Mouse (Mus musculus) heart, embryonic 13.5 days (tissue): Measurements from ENCODE around the gene Ptges. TPM values are rescaled to one million over a fixed set of nuclear protein-coding genes. Genes with fewer than 3 reads are reported as not detected.
A peak's percentile ranks its signal among the peaks of the same experiment; 100 is the strongest.

Source experiments
- ATAC-seq: fragments of 200-750 bp; cut with Nextera tagmentation; 2 replicates; pipeline ENCODE4 v1.8.0; 2017; ENCODE audit warnings: moderate TSS enrichment; ENCODE audit not compliant: insufficient number of reproducible peaks, low FRiP score, low TSS enrichment; ENCODE audit errors: extremely low read depth
- H3K27ac ChIP-seq: fragments of 300-500 bp; sonication (generic); replicated peaks from 2 replicates; pipeline ENCODE4 v1.5.1; 2015; ENCODE audit warnings: moderate library complexity, mild to moderate bottlenecking, inconsistent platforms
- H3K27me3 ChIP-seq: fragments of 300-500 bp; sonication (generic); replicated peaks from 2 replicates; pipeline ENCODE4 v1.6.1; 2015; ENCODE audit warnings: mild to moderate bottlenecking, inconsistent platforms
- H3K36me3 ChIP-seq: fragments of 300-500 bp; sonication (generic); 2 replicates; pipeline ENCODE4 v1.6.1; 2015; ENCODE audit warnings: mild to moderate bottlenecking, inconsistent platforms
- H3K4me1 ChIP-seq: fragments of 300-500 bp; sonication (generic); 2 replicates; pipeline ENCODE4 v1.6.1; 2015; ENCODE audit warnings: inconsistent platforms
- H3K4me2 ChIP-seq: fragments of 300-500 bp; sonication (generic); 2 replicates; pipeline ENCODE4 v1.6.1; 2015; ENCODE audit warnings: inconsistent platforms, mild to moderate bottlenecking, moderate library complexity
- H3K4me3 ChIP-seq: fragments of 300-500 bp; sonication (generic); 2 replicates; pipeline ENCODE4 v1.5.1; 2015; ENCODE audit warnings: moderate library complexity, mild to moderate bottlenecking, inconsistent platforms
- H3K9ac ChIP-seq: fragments of 300-500 bp; sonication (generic); 2 replicates; pipeline ENCODE4 v1.6.1; 2015; ENCODE audit warnings: inconsistent platforms, mild to moderate bottlenecking, moderate library complexity
- H3K9me3 ChIP-seq: fragments of 300-500 bp; sonication (generic); 2 replicates; pipeline ENCODE4 v1.6.1; 2016; ENCODE audit warnings: inconsistent platforms
- WGBS: fragments of 180-500 bp; shearing (Covaris S2); methylation state at CpG from one replicate; pipeline ENCODE4 v1.1.7; 2015; ENCODE audit warnings: mixed read lengths; 5-methylcytosine and 5-hydroxymethylcytosine counted together
- polyA plus RNA-seq: library from polyadenylated mRNA; unstranded; fragments of >200 nt; fragmentation: Nextera tagmentation; extraction: Ambion mirVana; gene quantifications from 2 replicates; pipeline ENCODE4 v1.2.1, GENCODE M21; 2015

Gene Ptges
- polyA plus RNA-seq, 1 experiment from 2014 or later: 2.3 TPM

GRCm38 (mm10) chr2:30899397-30900069, 30.1 kb downstream of the Ptges start:
- ATAC-seq: no peak

GRCm38 (mm10) chr2:30897291-30897690, 32.4 kb downstream of the Ptges start:
- H3K9me3 ChIP-seq: no peaks in the 10 kb centered on the region
- peaks cover 23% of the 10 kb centered on the region for H3K4me1 ChIP-seq
- H3K36me3 ChIP-seq: no peaks in the 10 kb centered on the region
- WGBS: 29% methylated on average over 6 of the region's 6 CpGs
- no peak; the same call in 1 of the 2 replicates for ATAC-seq
- peaks cover 13% of the 10 kb centered on the region for H3K27me3 ChIP-seq
- no peak overlapping the region for H3K4me3 ChIP-seq
- H3K9ac ChIP-seq: no peak overlapping the region
- H3K4me2 ChIP-seq: no peak overlapping the region
- 0 out of 2 replicates have a peak overlapping the region, but pooled peaks have one; percentile 8 for H3K27ac ChIP-seq

More at GRCm38 (mm10) chr2:30899397-30900069, 30.1 kb downstream of the Ptges start:
- Histone ChIP-seq H3K4me2 (no peak overlapping the region), H3K4me3 (no peak overlapping the region), H3K9me3 (no peaks in the 10 kb centered on the region), H3K9ac (no peak overlapping the region), H3K4me1 (peaks cover 37% of the 10 kb centered on the region), H3K36me3 (no peaks in the 10 kb centered on the region), H3K27me3 (peaks cover 21% of the 10 kb centered on the region), H3K27ac (no peak overlapping the region)
- WGBS: 79% methylated on average over 14 of the region's 14 CpGs

GRCm38 (mm10) chr2:30893946-30894345, 35.7 kb downstream of the Ptges start:
- Histone ChIP-seq H3K4me1 (peaks cover 22% of the 10 kb centered on the region), H3K9ac (no peak overlapping the region), H3K36me3 (no peaks in the 10 kb centered on the region), H3K27ac (no peak overlapping the region), H3K27me3 (no peaks in the 10 kb centered on the region), H3K4me2 (no peak overlapping the region), H3K4me3 (no peak overlapping the region), H3K9me3 (no peaks in the 10 kb centered on the region)
- ATAC-seq: no peak
- 75% methylated on average over 7 of the region's 7 CpGs for WGBS

GRCm38 (mm10) chr2:30893399-30893798, 36.3 kb downstream of the Ptges start:
- H3K4me2 ChIP-seq: no peak overlapping the region
- H3K9me3 ChIP-seq: no peaks in the 10 kb centered on the region
- peaks cover 22% of the 10 kb centered on the region for H3K4me1 ChIP-seq
- no peak overlapping the region for H3K9ac ChIP-seq
- no peak overlapping the region for H3K27ac ChIP-seq
- no peaks in the 10 kb centered on the region for H3K36me3 ChIP-seq
- WGBS: 25% methylated on average over 6 of the region's 6 CpGs
- no peaks in the 10 kb centered on the region for H3K27me3 ChIP-seq
- ATAC-seq: no peak
- no peak overlapping the region for H3K4me3 ChIP-seq

- no peaks in the 10 kb centered on the region for H3K27me3 ChIP-seq
- 0 out of 2 replicates have a peak, but pooled peaks cover 4% of the 10 kb centered on the region for H3K36me3 ChIP-seq
- no peak overlapping the region for H3K9ac ChIP-seq
- H3K4me1 ChIP-seq: peaks cover 14% of the 10 kb centered on the region
- no peak overlapping the region for H3K4me2 ChIP-seq
- no peak overlapping the region for H3K27ac ChIP-seq
- WGBS: 6% methylated on average over 3 of the region's 3 CpGs
- no peaks in the 10 kb centered on the region for H3K9me3 ChIP-seq
- H3K4me3 ChIP-seq: no peak overlapping the region
- no peak for ATAC-seq
These were observed 38.7 kb downstream of the Ptges start for GRCm38 (mm10) chr2:30891002-30891401.

- 0 out of 2 replicates have a peak overlapping the region, but pooled peaks have one; percentile 17 for H3K27ac ChIP-seq
- no peaks in the 10 kb centered on the region for H3K9me3 ChIP-seq
- no peak overlapping the region for H3K4me3 ChIP-seq
- no peak for ATAC-seq
- H3K9ac ChIP-seq: no peak overlapping the region
- peaks cover 2% of the 10 kb centered on the region for H3K4me1 ChIP-seq
- no peaks in the 10 kb centered on the region for H3K27me3 ChIP-seq
- no peak overlapping the region for H3K4me2 ChIP-seq
- peaks cover 42% of the 10 kb centered on the region for H3K36me3 ChIP-seq
- WGBS: 45% methylated on average over 9 of the region's 9 CpGs
These were observed 44.1 kb downstream of the Ptges start for GRCm38 (mm10) chr2:30885453-30886163.

GRCm38 (mm10) chr2:30884852-30885373, 44.8 kb downstream of the Ptges start:
- Histone ChIP-seq H3K9me3 (no peaks in the 10 kb centered on the region), H3K9ac (no peak overlapping the region), H3K4me1 (no peaks in the 10 kb centered on the region), H3K36me3 (peaks cover 49% of the 10 kb centered on the region), H3K27ac (no peak overlapping the region), H3K4me2 (no peak overlapping the region), H3K27me3 (no peaks in the 10 kb centered on the region), H3K4me3 (no peak overlapping the region)
- ATAC-seq: no peak
- 97% methylated on average over 4 of the region's 4 CpGs for WGBS

GRCm38 (mm10) chr2:30881215-30881614, 48.4 kb downstream of the Ptges start:
- 79% methylated on average over 7 of the region's 7 CpGs for WGBS
- ATAC-seq: no peak
- Histone ChIP-seq H3K27me3 (no peaks in the 10 kb centered on the region), H3K36me3 (peaks cover 64% of the 10 kb centered on the region), H3K9me3 (no peaks in the 10 kb centered on the region), H3K27ac (no peak overlapping the region), H3K4me2 (no peak overlapping the region), H3K4me1 (peaks cover 4% of the 10 kb centered on the region), H3K4me3 (no peak overlapping the region), H3K9ac (no peak overlapping the region)

GRCm38 (mm10) chr2:30879481-30879880, 50.2 kb downstream of the Ptges start:
- no peak for ATAC-seq
- Histone ChIP-seq H3K4me2 (no peak overlapping the region), H3K27ac (no peak overlapping the region), H3K36me3 (peaks cover 56% of the 10 kb centered on the region), H3K4me1 (peaks cover 21% of the 10 kb centered on the region), H3K9ac (no peak overlapping the region), H3K4me3 (no peak overlapping the region), H3K9me3 (no peaks in the 10 kb centered on the region), H3K27me3 (no peaks in the 10 kb centered on the region)
- 87% methylated on average over 15 of the region's 15 CpGs for WGBS

GRCm38 (mm10) chr2:30875621-30876432, 53.8 kb downstream of the Ptges start:
- no peak overlapping the region for H3K4me3 ChIP-seq
- H3K9me3 ChIP-seq: no peaks in the 10 kb centered on the region
- no peaks in the 10 kb centered on the region for H3K27me3 ChIP-seq
- peaks cover 54% of the 10 kb centered on the region for H3K4me1 ChIP-seq
- peaks cover 28% of the 10 kb centered on the region for H3K36me3 ChIP-seq
- no peak overlapping the region for H3K4me2 ChIP-seq
- no peak for ATAC-seq
- H3K27ac ChIP-seq: peak overlapping the region; percentile 68
- no peak overlapping the region for H3K9ac ChIP-seq
- 49% methylated on average over 11 of the region's 11 CpGs for WGBS

- no peak for ATAC-seq
- Histone ChIP-seq H3K27me3 (no peaks in the 10 kb centered on the region), H3K4me3 (no peak overlapping the region), H3K4me1 (peaks cover 55% of the 10 kb centered on the region), H3K4me2 (no peak overlapping the region), H3K27ac (peak overlapping the region; percentile 68), H3K36me3 (peaks cover 21% of the 10 kb centered on the region), H3K9ac (peak overlapping the region; percentile 41; the same call in 1 of the 2 replicates), H3K9me3 (no peaks in the 10 kb centered on the region)
- 71% methylated on average over 7 of the region's 7 CpGs for WGBS
These were observed 54.6 kb downstream of the Ptges start for GRCm38 (mm10) chr2:30875096-30875495.
